Mouse (Mus musculus) liver, adult 2 months (tissue): ENCODE measurements around the gene Dao. TPM values are rescaled to one million over a fixed set of nuclear protein-coding genes. Genes with fewer than 3 reads are reported as not detected.
A peak's percentile ranks its signal among the peaks of the same experiment; 100 is the strongest.

Experiments
- DNase-seq: peaks from one replicate; pipeline ENCODE4 v3.0.0-alpha.2; 2011; ENCODE audit warnings: low read depth, low spot score; ENCODE audit errors: extremely low read depth
- H3K27ac ChIP-seq: fragments of 200-500 bp; replicated peaks from 2 replicates; pipeline ENCODE4 v1.5.1; 2012; ENCODE audit warnings: low read depth, mild to moderate bottlenecking, control low read depth, inconsistent platforms, low read length; ENCODE audit not compliant: insufficient read depth
- H3K27me3 ChIP-seq: fragments of 200-500 bp; 2 replicates; pipeline ENCODE4 v1.6.1; 2012; ENCODE audit warnings: mild to moderate bottlenecking, moderate library complexity, low read length, inconsistent platforms; ENCODE audit not compliant: control insufficient read depth, insufficient read depth
- H3K36me3 ChIP-seq: fragments of 200-500 bp; 2 replicates; pipeline ENCODE4 v1.6.1; 2012; ENCODE audit warnings: low read length, inconsistent platforms; ENCODE audit not compliant: control insufficient read depth, insufficient read depth
- H3K4me1 ChIP-seq: fragments of 200-500 bp; 2 replicates; pipeline ENCODE4 v1.6.1; 2011; ENCODE audit warnings: low read length; ENCODE audit not compliant: control insufficient read depth, insufficient read depth
- H3K4me3 ChIP-seq: fragments of 200-500 bp; 2 replicates; pipeline ENCODE4 v1.5.1; 2011; ENCODE audit warnings: low read depth, mild to moderate bottlenecking, control low read depth, low read length, moderate library complexity; ENCODE audit not compliant: insufficient read depth
- H3K79me2 ChIP-seq: fragments of 200-500 bp; 2 replicates; pipeline ENCODE4 v1.6.1; 2012; ENCODE audit warnings: inconsistent platforms, mild to moderate bottlenecking, low read length, moderate library complexity; ENCODE audit not compliant: control insufficient read depth, insufficient read depth
- H3K9ac ChIP-seq: fragments of 200-500 bp; 2 replicates; pipeline ENCODE4 v1.6.1; 2012; ENCODE audit warnings: low read depth, mild to moderate bottlenecking, control low read depth, inconsistent platforms, low read length
- CTCF ChIP-seq: fragments of 200-500 bp; IDR thresholded peaks from 2 replicates; pipeline ENCODE4 v1.5.1; 2011; ENCODE audit warnings: low read depth, low read length, control low read depth
- POLR2A ChIP-seq: fragments of 200-500 bp; IDR thresholded peaks from 2 replicates; pipeline ENCODE4 v1.6.1; 2011; ENCODE audit warnings: low read length, control low read depth; ENCODE audit not compliant: insufficient read depth; ENCODE audit errors: extremely low read depth
- WGBS: fragments of 180-500 bp; shearing (Covaris S2); methylation state at CpG from one replicate; pipeline ENCODE4 v1.1.7; 2018; 5-methylcytosine and 5-hydroxymethylcytosine counted together
- polyA plus RNA-seq: library from polyadenylated mRNA; depleted of rRNA; stranded (reverse); fragments of >200 nt; gene quantifications from 2 replicates; pipeline ENCODE4 v1.2.3, GENCODE M21; 2012; rRNA removed
- total RNA-seq: library from RNA; depleted of rRNA; stranded (reverse); fragments of >200 nt; gene quantifications from 2 replicates; pipeline ENCODE4 v1.2.3, GENCODE M21; 2014; rRNA removed

The Dao gene
- total and polyA plus RNA-seq, 2 experiments, result not detected

- H3K4me1 ChIP-seq, result no peaks in the 10 kb centered on the region
- H3K4me3 ChIP-seq, result no peak overlapping the region
- no peak overlapping the region for H3K9ac ChIP-seq
- H3K27ac ChIP-seq, result no peak overlapping the region
- no peaks in the 10 kb centered on the region for H3K36me3 ChIP-seq
- no peak for TF ChIP-seq CTCF
- no peak for TF ChIP-seq POLR2A
- H3K79me2 ChIP-seq, result no peaks in the 10 kb centered on the region
- DNase-seq, result no peak
- WGBS, result 84% methylated on average over 9 of the region's 9 CpGs
- H3K27me3 ChIP-seq, result no peaks in the 10 kb centered on the region
These were observed 64.0 kb downstream of the Dao start for GRCm38 (mm10) chr5:114067543-114067942.

DNA sequence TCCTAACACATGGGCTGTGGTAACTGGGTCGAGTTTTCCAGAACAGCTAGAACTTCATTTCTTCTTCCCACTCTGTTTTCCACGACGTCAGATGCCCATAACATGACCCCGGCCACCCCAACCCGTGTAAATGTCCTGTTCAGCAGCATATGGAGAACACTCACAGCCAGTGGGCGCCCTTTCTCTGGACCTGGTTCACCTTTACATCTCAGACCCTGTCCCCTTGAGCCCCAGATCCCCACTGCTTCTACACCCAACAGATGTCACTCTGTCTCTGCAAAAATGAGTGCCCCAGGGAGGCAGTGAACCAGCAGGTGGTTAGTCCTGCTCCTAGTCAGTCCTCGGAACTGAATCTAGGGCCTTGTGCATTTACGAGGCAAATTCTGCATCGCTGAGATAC lies 64.5 kb downstream of the Dao start:
- H3K4me1 ChIP-seq, result no peaks in the 10 kb centered on the region
- H3K4me3 ChIP-seq, result no peak overlapping the region
- no peak for DNase-seq
- H3K9ac ChIP-seq, result no peak overlapping the region
- WGBS, result 69% methylated on average over 9 of the region's 9 CpGs
- no peaks in the 10 kb centered on the region for H3K79me2 ChIP-seq
- TF ChIP-seq POLR2A, result no peak
- no peak for TF ChIP-seq CTCF
- no peak overlapping the region for H3K27ac ChIP-seq
- H3K36me3 ChIP-seq, result no peaks in the 10 kb centered on the region
- no peaks in the 10 kb centered on the region for H3K27me3 ChIP-seq

DNA sequence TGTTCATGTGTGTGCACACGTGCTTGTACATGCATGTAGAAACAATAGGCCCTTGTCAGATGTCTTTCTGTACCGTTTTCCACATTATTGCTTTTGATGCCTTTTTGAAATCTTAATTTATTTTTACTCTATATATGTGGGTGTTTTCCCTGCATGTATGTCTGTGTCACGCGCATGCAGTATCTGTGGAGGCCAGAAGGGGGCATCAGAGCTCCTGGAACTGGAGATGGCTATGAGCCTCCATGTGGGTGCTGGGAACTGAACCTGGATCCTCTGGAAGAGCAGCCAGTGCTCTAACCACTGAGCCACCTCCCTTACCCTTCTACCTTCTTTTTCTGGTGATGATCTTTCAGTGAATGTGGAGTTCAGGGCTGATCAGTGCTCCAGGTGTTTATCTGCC lies 67.4 kb downstream of the Dao start:
- WGBS, result 93% methylated on average over 4 of the region's 4 CpGs
- Histone ChIP-seq H3K79me2 (no peaks in the 10 kb centered on the region), H3K4me3 (no peak overlapping the region), H3K9ac (no peak overlapping the region), H3K36me3 (no peaks in the 10 kb centered on the region), H3K27me3 (no peaks in the 10 kb centered on the region), H3K27ac (no peak overlapping the region), H3K4me1 (no peaks in the 10 kb centered on the region)
- TF ChIP-seq CTCF, result peak; percentile 25; the same call in 1 of the 2 replicates
- no peak for TF ChIP-seq POLR2A
- DNase-seq, result no peak

DNA sequence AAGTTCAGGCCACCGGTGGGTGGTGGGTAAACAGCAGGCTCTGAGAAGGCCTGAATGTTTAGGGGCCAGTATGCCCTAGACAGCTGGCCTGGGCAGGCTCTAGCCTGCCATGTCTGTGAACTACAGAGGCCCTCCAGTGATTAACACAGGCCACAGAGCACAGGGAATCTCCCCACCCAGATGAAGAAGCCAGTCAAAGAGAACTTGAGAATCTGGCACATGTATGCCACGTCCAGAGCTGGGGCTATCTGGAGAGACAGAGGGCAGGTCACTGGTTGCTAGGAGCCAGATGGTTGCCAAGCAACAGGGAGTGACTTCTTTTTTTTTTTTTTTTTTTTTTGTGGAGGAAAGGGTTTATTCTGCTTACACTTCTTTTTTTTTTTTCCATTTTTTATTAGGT lies 68.8 kb downstream of the Dao start:
- no peak for DNase-seq

More for the DNA sequence above, 68.8 kb downstream of the Dao start:
- Histone ChIP-seq H3K27ac (no peak overlapping the region), H3K36me3 (no peaks in the 10 kb centered on the region), H3K4me1 (no peaks in the 10 kb centered on the region), H3K27me3 (no peaks in the 10 kb centered on the region), H3K9ac (no peak overlapping the region), H3K4me3 (no peak overlapping the region), H3K79me2 (no peaks in the 10 kb centered on the region)
- 56% methylated on average over 2 of the region's 2 CpGs for WGBS
- TF ChIP-seq POLR2A, result no peak
- TF ChIP-seq CTCF, result no peak

Other genes with a start within 250 kb of the Dao start
- 6.0 and 7.7 TPM in 2 replicates for gene Sart3, start 231.2 kb upstream of the Dao start, total RNA-seq
- gene Sart3, start 231.2 kb upstream of the Dao start, polyA plus RNA-seq, result 6.3 and 9.0 TPM in 2 replicates
- gene Iscu, start 231.0 kb upstream of the Dao start, total RNA-seq, result 121 and 133 TPM in 2 replicates
- gene Iscu, start 231.0 kb upstream of the Dao start, polyA plus RNA-seq, result 104 and 121 TPM in 2 replicates
- 0.27 and 0.46 TPM in 2 replicates for gene Tmem119, start 203.2 kb upstream of the Dao start, total RNA-seq
- 0.73 and 0.83 TPM in 2 replicates for gene Tmem119, start 203.2 kb upstream of the Dao start, polyA plus RNA-seq
- gene Selplg, start 171.1 kb upstream of the Dao start, total RNA-seq, result 1.1 and 2.3 TPM in 2 replicates
- 5.4 and 6.2 TPM in 2 replicates for gene Selplg, start 171.1 kb upstream of the Dao start, polyA plus RNA-seq
- 11.8 and 14.0 TPM in 2 replicates for gene Coro1c, start 94.9 kb upstream of the Dao start, total RNA-seq
- gene Coro1c, start 94.9 kb upstream of the Dao start, polyA plus RNA-seq, result 12.0 and 13.6 TPM in 2 replicates
- gene Ssh1, start 9.8 kb upstream of the Dao start, total RNA-seq, result 1.6 and 3.3 TPM in 2 replicates
- 5.0 and 5.5 TPM in 2 replicates for gene Ssh1, start 9.8 kb upstream of the Dao start, polyA plus RNA-seq
- gene Usp30, start 61.8 kb downstream of the Dao start, total RNA-seq, result 6.6 and 9.2 TPM in 2 replicates
- 14.8 and 16.7 TPM in 2 replicates for gene Usp30, start 61.8 kb downstream of the Dao start, polyA plus RNA-seq
- 0.07 TPM in 1 of 2 replicates, not detected in the other for gene Svop, start 87.9 kb downstream of the Dao start, total RNA-seq
- gene Svop, start 87.9 kb downstream of the Dao start, polyA plus RNA-seq, result not detected in 2 replicates
- 3.1 and 5.1 TPM in 2 replicates for gene Alkbh2, start 124.5 kb downstream of the Dao start, total RNA-seq
- gene Alkbh2, start 124.5 kb downstream of the Dao start, polyA plus RNA-seq, result 7.0 and 10.1 TPM in 2 replicates
- 2.4 and 4.6 TPM in 2 replicates for gene Ung, start 126.7 kb downstream of the Dao start, total RNA-seq
- 5.0 and 5.3 TPM in 2 replicates for gene Ung, start 126.7 kb downstream of the Dao start, polyA plus RNA-seq
- gene Acacb, start 142.8 kb downstream of the Dao start, total RNA-seq, result 26.8 and 39.4 TPM in 2 replicates
- gene Acacb, start 142.8 kb downstream of the Dao start, polyA plus RNA-seq, result 27.9 and 45.8 TPM in 2 replicates